Mouse (Mus musculus): ENCODE results near the gene Ppa2. TPM values are rescaled to one million over a fixed set of nuclear protein-coding genes. Genes with fewer than 3 reads are reported as not detected.

Ppa2 gene
- polyA plus RNA-seq, 1 experiment from 2014 or later = 141 TPM

- no peaks in the 10 kb centered on the region for H3K4me1 ChIP-seq (replicated peaks; ENCODE audit: insufficient read depth, low read length)
- H3K36me3 ChIP-seq (ENCODE audit: insufficient read depth, low read length) = no peaks in the 10 kb centered on the region
- H3K27ac ChIP-seq = no peak overlapping the region
- WGBS = 82% methylated on average over 4 of the region's 4 CpGs
- no peak for TF ChIP-seq CTCF (IDR thresholded peaks at IDR 0.05; ENCODE audit: low read depth)
- ATAC-seq (replicated peaks; ENCODE audit: low FRiP score, low read depth) (no peak), DNase-seq (ENCODE audit: low spot score) (no peak)
- H3K4me3 ChIP-seq (replicated peaks; ENCODE audit: low read depth, low read length) = no peak overlapping the region
- no peak overlapping the region for H3K9ac ChIP-seq (ENCODE audit: low read depth, low read length)
- no peaks in the 10 kb centered on the region for H3K9me3 ChIP-seq (replicated peaks; ENCODE audit: low read length)
- H3K27me3 ChIP-seq (ENCODE audit: insufficient read depth, low read length) = no peaks in the 10 kb centered on the region
- no peak overlapping the region for H3K4me2 ChIP-seq (ENCODE audit: low read length)
Measured at GRCm38 (mm10) chr3:133414747-133415146, 104.8 kb downstream of the Ppa2 start.

GRCm38 (mm10) chr3:133423073-133423472 lies 113.2 kb downstream of the Ppa2 start:
- no peak overlapping the region for H3K4me2 ChIP-seq (ENCODE audit: low read length)
- H3K9ac ChIP-seq (ENCODE audit: low read depth, low read length) = no peak overlapping the region
- no peaks in the 10 kb centered on the region for H3K36me3 ChIP-seq (ENCODE audit: insufficient read depth, low read length)
- no peak overlapping the region for H3K27ac ChIP-seq
- no peaks in the 10 kb centered on the region for H3K4me1 ChIP-seq (replicated peaks; ENCODE audit: insufficient read depth, low read length)
- no peaks in the 10 kb centered on the region for H3K27me3 ChIP-seq (ENCODE audit: insufficient read depth, low read length)
- DNase-seq (ENCODE audit: low spot score) = no peak
- no peak for ATAC-seq (replicated peaks; ENCODE audit: low FRiP score, low read depth)
- no peaks in the 10 kb centered on the region for H3K9me3 ChIP-seq (replicated peaks; ENCODE audit: low read length)
- TF ChIP-seq CTCF (IDR thresholded peaks at IDR 0.05; ENCODE audit: low read depth) = no peak
- no peak overlapping the region for H3K4me3 ChIP-seq (replicated peaks; ENCODE audit: low read depth, low read length)

Other genes starting within 250 kb of the Ppa2 start
- 21.1 and 21.4 TPM in 2 replicates for gene Ints12, start 218.3 kb upstream of the Ppa2 start, polyA plus RNA-seq (2015; fragmentation: Nextera tagmentation; extraction: Ambion mirVana)
- gene Gstcd, start 218.1 kb upstream of the Ppa2 start, polyA plus RNA-seq (2015; fragmentation: Nextera tagmentation; extraction: Ambion mirVana) = 4.5 and 5.0 TPM in 2 replicates
- gene Arhgef38, start 75.2 kb upstream of the Ppa2 start, polyA plus RNA-seq (2015; fragmentation: Nextera tagmentation; extraction: Ambion mirVana) = 4.5 and 5.2 TPM in 2 replicates
- gene Tet2, start 235.0 kb downstream of the Ppa2 start, polyA plus RNA-seq (2015; fragmentation: Nextera tagmentation; extraction: Ambion mirVana) = 12.5 and 13.5 TPM in 2 replicates

Measured in kidney, postnatal 0 days (tissue).